Mouse (Mus musculus) testis, adult 2 months (tissue): Measurements from ENCODE around the gene Jak1. TPM values are rescaled to one million over a fixed set of nuclear protein-coding genes. Genes with fewer than 3 reads are reported as not detected.

Experiments used
- H3K27ac ChIP-seq: fragments of 200-500 bp; 2 replicates; pipeline ENCODE4 v1.5.1; 2012; ENCODE audit warnings: low read depth, low read length; ENCODE audit not compliant: control insufficient read depth, insufficient read depth
- H3K27me3 ChIP-seq: fragments of 200-500 bp; 2 replicates; pipeline ENCODE4 v1.6.1; 2012; ENCODE audit warnings: mild to moderate bottlenecking, low read length, moderate library complexity; ENCODE audit not compliant: control insufficient read depth, insufficient read depth
- H3K36me3 ChIP-seq: fragments of 200-500 bp; 2 replicates; pipeline ENCODE4 v1.6.1; 2012; ENCODE audit warnings: mild to moderate bottlenecking, low read length; ENCODE audit not compliant: control insufficient read depth, insufficient read depth
- H3K4me1 ChIP-seq: fragments of 200-500 bp; 2 replicates; pipeline ENCODE4 v1.6.1; 2012; ENCODE audit warnings: low read length; ENCODE audit not compliant: control insufficient read depth, insufficient read depth
- H3K4me3 ChIP-seq: fragments of 200-500 bp; 2 replicates; pipeline ENCODE4 v1.5.1; 2012; ENCODE audit warnings: low read depth, mild to moderate bottlenecking, low read length, moderate library complexity, mixed read lengths; ENCODE audit not compliant: control insufficient read depth
- CTCF ChIP-seq: fragments of 200-500 bp; IDR thresholded peaks from 2 replicates; pipeline ENCODE4 v1.5.1; 2012; ENCODE audit warnings: low read depth, mild to moderate bottlenecking, inconsistent platforms, low read length, moderate library complexity; ENCODE audit not compliant: control insufficient read depth, insufficient read depth, insufficient replicate concordance
- POLR2A ChIP-seq: fragments of 200-500 bp; IDR thresholded peaks from 2 replicates; pipeline ENCODE4 v1.6.1; 2012; ENCODE audit warnings: low read depth, mild to moderate bottlenecking, inconsistent platforms, low read length, moderate library complexity; ENCODE audit not compliant: control insufficient read depth
- polyA plus RNA-seq: library from polyadenylated mRNA; depleted of rRNA; stranded (reverse); fragments of >200 nt; gene quantifications from 2 replicates; pipeline ENCODE4 v1.2.3, GENCODE M21; 2012

Gene Jak1
- polyA plus RNA-seq, 1 experiment: 11.8 TPM

DNA sequence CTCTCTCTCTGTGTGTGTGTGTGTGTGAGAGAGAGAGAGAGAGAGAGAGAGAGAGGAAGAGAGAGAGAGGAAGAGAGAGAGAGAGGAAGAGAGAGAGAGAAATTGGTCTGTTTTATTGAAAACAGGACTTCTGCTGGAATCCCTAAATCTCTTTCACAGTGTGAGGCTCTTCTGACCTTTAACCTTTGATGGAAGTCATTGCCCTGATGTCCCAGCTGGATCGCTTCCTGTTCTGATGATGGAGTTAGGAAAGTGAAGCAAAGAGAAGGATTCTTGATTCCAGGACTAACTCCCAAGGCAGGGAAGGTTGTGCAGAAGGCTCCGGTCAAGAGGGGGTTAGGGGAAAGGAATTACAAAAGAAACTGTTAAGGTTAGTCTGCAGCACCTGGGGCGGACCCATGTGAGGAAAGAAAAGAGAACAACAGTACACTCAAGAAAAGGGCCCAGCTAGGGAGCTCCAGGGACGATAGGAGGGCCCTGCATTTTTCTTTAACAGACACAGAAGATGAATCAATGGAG lies 35.4 kb upstream of the Jak1 start:
- H3K27me3 ChIP-seq: no peaks in the 10 kb centered on the region
- no peaks in the 10 kb centered on the region for H3K36me3 ChIP-seq
- H3K4me3 ChIP-seq: no peak overlapping the region
- no peaks in the 10 kb centered on the region for H3K4me1 ChIP-seq
- no peak overlapping the region for H3K27ac ChIP-seq
- TF ChIP-seq POLR2A (no peak), CTCF (no peak)

GRCm38 (mm10) chr4:101298311-101298990 lies 33.4 kb upstream of the Jak1 start:
- no peak for TF ChIP-seq CTCF
- TF ChIP-seq POLR2A: no peak
- Histone ChIP-seq H3K4me3 (no peak overlapping the region), H3K27me3 (no peaks in the 10 kb centered on the region), H3K36me3 (no peaks in the 10 kb centered on the region), H3K4me1 (peaks cover under 1% of the 10 kb centered on the region), H3K27ac (no peak overlapping the region)

GRCm38 (mm10) chr4:101296836-101297235 lies 31.8 kb upstream of the Jak1 start:
- peaks cover 12% of the 10 kb centered on the region for H3K4me1 ChIP-seq
- no peak overlapping the region for H3K4me3 ChIP-seq
- no peak for TF ChIP-seq POLR2A
- no peak for TF ChIP-seq CTCF
- no peaks in the 10 kb centered on the region for H3K36me3 ChIP-seq
- no peaks in the 10 kb centered on the region; the same call in 1 of the 2 replicates for H3K27me3 ChIP-seq
- no peak overlapping the region for H3K27ac ChIP-seq

- H3K4me3 ChIP-seq: no peak overlapping the region
- no peaks in the 10 kb centered on the region for H3K36me3 ChIP-seq
- H3K27me3 ChIP-seq: no peaks in the 10 kb centered on the region; the same call in 1 of the 2 replicates
- H3K4me1 ChIP-seq: peaks cover 14% of the 10 kb centered on the region
- H3K27ac ChIP-seq: no peak overlapping the region
- TF ChIP-seq CTCF: no peak
- no peak for TF ChIP-seq POLR2A
Observed at GRCm38 (mm10) chr4:101295788-101296187, 30.7 kb upstream of the Jak1 start.

- H3K4me3 ChIP-seq: no peak overlapping the region
Observed at GRCm38 (mm10) chr4:101293661-101294060, 28.6 kb upstream of the Jak1 start.

GRCm38 (mm10) chr4:101292736-101293541 lies 27.9 kb upstream of the Jak1 start:
- Histone ChIP-seq H3K4me1 (peaks cover 14% of the 10 kb centered on the region), H3K27ac (peak overlapping the region; percentile 78; the same call in 1 of the 2 replicates)

More at GRCm38 (mm10) chr4:101293661-101294060, 28.6 kb upstream of the Jak1 start:
- H3K36me3 ChIP-seq: no peaks in the 10 kb centered on the region
- H3K27me3 ChIP-seq: no peaks in the 10 kb centered on the region; the same call in 1 of the 2 replicates
- peaks cover 14% of the 10 kb centered on the region for H3K4me1 ChIP-seq
- 0 out of 2 replicates have a peak overlapping the region, but pooled peaks have one; percentile 0 for H3K27ac ChIP-seq
- TF ChIP-seq POLR2A (no peak), CTCF (no peak)

More at GRCm38 (mm10) chr4:101292736-101293541, 27.9 kb upstream of the Jak1 start:
- no peaks in the 10 kb centered on the region; the same call in 1 of the 2 replicates for H3K27me3 ChIP-seq
- peak overlapping the region; percentile 84 for H3K4me3 ChIP-seq
- TF ChIP-seq POLR2A: no peak
- TF ChIP-seq CTCF: no peak
- no peaks in the 10 kb centered on the region for H3K36me3 ChIP-seq
